Comparison of ENCODE assay signal across 20 mouse cellular contexts in the genomic region with DNA sequence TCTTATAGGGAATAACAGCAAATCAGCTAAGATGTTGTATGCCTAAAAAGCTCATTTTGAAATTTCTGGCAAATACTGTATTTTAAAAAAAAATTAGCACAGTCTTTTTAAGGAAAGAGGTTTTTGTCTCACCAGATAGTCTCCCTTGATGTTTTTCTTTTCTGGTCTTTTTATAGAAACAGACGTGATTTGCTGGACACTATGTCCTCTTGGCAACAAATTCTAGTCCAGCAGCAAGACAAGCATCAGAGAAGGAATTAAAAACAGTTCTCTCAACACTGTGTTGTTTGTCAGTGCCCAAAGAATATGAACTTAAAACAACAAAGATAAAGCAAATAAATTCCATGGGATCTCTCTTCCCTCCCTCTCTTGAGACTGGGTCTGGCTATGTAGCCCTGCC.
DNase-seq lines count a peak whose midpoint lies in the region; ATAC-seq and TF ChIP-seq lines count a peak whose summit lies in the region.
"Had no signal": no experiment of that assay in that cellular context is flagged by ENCODE, and none has a peak within 500 bp of the region (broad histone marks: within the 10 kb centered on the region; RNA-seq: fewer than 3 reads in every experiment).

No protein-coding gene starts in this region.

- intact Hi-C loops in gastrocnemius, adult 2 months (cut with DNase I), result loop anchor here (5.0 kb wide), 4 partner anchors 33 to 198 kb away; partner anchors contain the start of gene Six4

- TF ChIP-seq CTCF in gastrocnemius, adult 2 months (IDR thresholded peaks at IDR 0.05), result no peak

- no peaks in the 10 kb centered on the region for H3K27me3 ChIP-seq in heart, embryonic 16.5 days (ENCODE audit: control insufficient read depth, insufficient read depth, low read length)
- H3K27me3 ChIP-seq in lung, embryonic 16.5 days (ENCODE audit: control insufficient read depth, insufficient read depth, low read depth, low read length), result no peaks in the 10 kb centered on the region

- no peak overlapping the region for H3K9ac ChIP-seq in heart, embryonic 16.5 days (ENCODE audit: low read length)
- no peak overlapping the region for H3K9ac ChIP-seq in lung, embryonic 16.5 days (ENCODE audit: low read length)

- peaks cover 21% of the 10 kb centered on the region for H3K4me1 ChIP-seq in heart, embryonic 16.5 days (ENCODE audit: control insufficient read depth, insufficient read depth, low read length)
- H3K4me1 ChIP-seq in lung, embryonic 16.5 days (replicated peaks; ENCODE audit: control insufficient read depth, insufficient read depth, low read length), result peaks cover 8% of the 10 kb centered on the region; the same call in 1 of the 2 replicates
- H3K4me1 ChIP-seq: hindbrain, embryonic 10.5 days had no signal

- 24% methylated on average over 1 of the region's 1 CpGs for WGBS in heart, embryonic 16.5 days
- WGBS in lung, embryonic 16.5 days, result 36% methylated on average over 1 of the region's 1 CpGs

- ATAC-seq in heart, embryonic 16.5 days (replicated peaks; ENCODE audit: extremely low read depth, insufficient read depth, low FRiP score), result no peak
- peak; percentile 62 for ATAC-seq in lung, embryonic 16.5 days (ENCODE audit: low read depth)
- ATAC-seq: hindbrain, postnatal 0 days; intestine, postnatal 0 days had no signal

- DNase-seq in gastrocnemius, adult 2 months, result no peak
- DNase-seq in gastrocnemius, postnatal 10 days, result no peak
- no peak for DNase-seq in heart, adult 11 months
- DNase-seq in lung, postnatal 4 days, result no peak
- peak; percentile 42 for DNase-seq in lung, postnatal 36 days
- DNase-seq in right cerebral cortex, adult 18-20 months, result no peak
- DNase-seq: adrenal gland, postnatal 36 days; gastrocnemius, postnatal 25 days; thymus, postnatal 25 days had no signal

- no peaks in the 10 kb centered on the region for H3K36me3 ChIP-seq in heart, embryonic 16.5 days (ENCODE audit: control insufficient read depth, insufficient read depth)
- H3K36me3 ChIP-seq in lung, embryonic 16.5 days (ENCODE audit: control insufficient read depth, insufficient read depth, low read length), result no peaks in the 10 kb centered on the region
- H3K36me3 ChIP-seq: embryonic facial prominence, embryonic 10.5 days; hindbrain, embryonic 10.5 days; limb, embryonic 10.5 days had no signal

- H3K9me3 ChIP-seq in heart, embryonic 16.5 days (replicated peaks; ENCODE audit: control insufficient read depth, low read length), result no peaks in the 10 kb centered on the region
- no peaks in the 10 kb centered on the region for H3K9me3 ChIP-seq in lung, embryonic 16.5 days (ENCODE audit: control insufficient read depth, low read length)
- H3K9me3 ChIP-seq: embryonic facial prominence, embryonic 10.5 days; hindbrain, embryonic 10.5 days; limb, embryonic 10.5 days had no signal

- no peak overlapping the region for H3K4me3 ChIP-seq in gastrocnemius, adult 2 months
- H3K4me3 ChIP-seq in heart, embryonic 16.5 days (ENCODE audit: low read length), result no peak overlapping the region
- H3K4me3 ChIP-seq in lung, embryonic 16.5 days (ENCODE audit: low read length), result no peak overlapping the region
- H3K4me3 ChIP-seq: embryonic facial prominence, embryonic 10.5 days; hindbrain, embryonic 10.5 days; limb, embryonic 10.5 days had no signal

- no peak overlapping the region for H3K4me2 ChIP-seq in heart, embryonic 16.5 days (ENCODE audit: low read depth, low read length)
- H3K4me2 ChIP-seq in lung, embryonic 16.5 days (ENCODE audit: low read depth, low read length), result no peak overlapping the region
- H3K4me2 ChIP-seq: liver, embryonic 11.5 days; midbrain, embryonic 11.5 days had no signal

- peak overlapping the region; percentile 90 for H3K27ac ChIP-seq in gastrocnemius, adult 2 months
- H3K27ac ChIP-seq in heart, embryonic 16.5 days (ENCODE audit: low read length), result peak overlapping the region; percentile 41; the same call in 1 of the 2 replicates
- H3K27ac ChIP-seq in lung, embryonic 16.5 days (ENCODE audit: low read length), result peak overlapping the region; percentile 61; the same call in 1 of the 2 replicates
- H3K27ac ChIP-seq: embryonic facial prominence, embryonic 10.5 days; hindbrain, embryonic 10.5 days; hindbrain, postnatal 0 days; limb, embryonic 10.5 days; macrophage; stomach, postnatal 0 days had no signal
